Mouse (Mus musculus) ES-CJ7 (cell line): ENCODE data around the gene Ppard.
"Not testable (repeated sequence)": the region's sequence is repeated elsewhere in the genome, so short reads cannot be mapped to it uniquely, and the experiment has no call there.

Experiments used
- DNase-seq: peaks from one replicate; pipeline ENCODE4 v3.0.0; 2011; ENCODE audit warnings: low read depth, low spot score

The Ppard gene

GRCm38 (mm10) chr17:28313212-28313879, 80.8 kb downstream of the Ppard start, which contains the start of gene Fance:
Gene Fance (plus strand): TSS chr17:28313519.
- DNase-seq, result peak; percentile 100

- peak; percentile 38 for DNase-seq
These were observed 81.4 kb downstream of the Ppard start for GRCm38 (mm10) chr17:28313880-28314225.

GRCm38 (mm10) chr17:28315611-28316160, 83.2 kb downstream of the Ppard start:
- no peak for DNase-seq

- peak; percentile 54 for DNase-seq
These were observed 84.0 kb downstream of the Ppard start for GRCm38 (mm10) chr17:28316476-28316875.

- no peak for DNase-seq
These were observed 84.6 kb downstream of the Ppard start for GRCm38 (mm10) chr17:28317091-28317490.

GRCm38 (mm10) chr17:28317725-28318124, 85.2 kb downstream of the Ppard start:
- DNase-seq, result no peak

- DNase-seq, result no peak
These were observed 89.2 kb downstream of the Ppard start for GRCm38 (mm10) chr17:28321700-28322099.

- peak; percentile 72 for DNase-seq
These were observed 91.3 kb downstream of the Ppard start for GRCm38 (mm10) chr17:28323786-28324185.

GRCm38 (mm10) chr17:28324416-28324815, 91.9 kb downstream of the Ppard start:
- peak; percentile 82 for DNase-seq

- DNase-seq, result no peak
These were observed 93.3 kb downstream of the Ppard start for GRCm38 (mm10) chr17:28325751-28326150.

GRCm38 (mm10) chr17:28326951-28327350, 94.5 kb downstream of the Ppard start:
- no peak for DNase-seq

GRCm38 (mm10) chr17:28327673-28328325, 95.3 kb downstream of the Ppard start:
- no peak for DNase-seq

GRCm38 (mm10) chr17:28328366-28328928, 95.9 kb downstream of the Ppard start, which contains the start of gene Rpl10a:
Gene Rpl10a (plus strand): TSS chr17:28328471.
- DNase-seq, result peak; percentile 95

GRCm38 (mm10) chr17:28328946-28329345, 96.4 kb downstream of the Ppard start:
- DNase-seq, result no peak

GRCm38 (mm10) chr17:28329503-28330231, 97.2 kb downstream of the Ppard start:
- DNase-seq, result no peak

GRCm38 (mm10) chr17:28330232-28330546, 97.7 kb downstream of the Ppard start:
- DNase-seq, result no peak

GRCm38 (mm10) chr17:28330590-28330989, 98.1 kb downstream of the Ppard start:
- not testable (repeated sequence) for DNase-seq

- peak; percentile 65 for DNase-seq
These were observed 99.0 kb downstream of the Ppard start for GRCm38 (mm10) chr17:28331241-28332112.

- peak; percentile 54 for DNase-seq
These were observed 99.8 kb downstream of the Ppard start for GRCm38 (mm10) chr17:28332113-28332914.

GRCm38 (mm10) chr17:28332915-28333546, 100.5 kb downstream of the Ppard start:
- DNase-seq, result no peak
